Mouse (Mus musculus) embryonic facial prominence, embryonic 10.5 days (tissue): ENCODE results near the gene Uhrf1bp1. TPM values are rescaled to one million over a fixed set of nuclear protein-coding genes. Genes with fewer than 3 reads are reported as not detected.
A peak's percentile ranks its signal among the peaks of the same experiment; 100 is the strongest.

Experiments used
- DNase-seq: peaks from one replicate; pipeline ENCODE4 v3.0.0-alpha.2; 2017; ENCODE audit warnings: low spot score
- H3K27ac ChIP-seq: fragments of 300-500 bp; sonication (generic); replicated peaks from 2 replicates; pipeline ENCODE4 v1.5.1; 2016; ENCODE audit warnings: mild to moderate bottlenecking
- H3K27me3 ChIP-seq: fragments of 300-500 bp; sonication (generic); replicated peaks from 2 replicates; pipeline ENCODE4 v1.6.1; 2016; ENCODE audit warnings: low read depth, mild to moderate bottlenecking; ENCODE audit not compliant: poor library complexity, severe bottlenecking
- H3K36me3 ChIP-seq: fragments of 300-500 bp; sonication (generic); replicated peaks from 2 replicates; pipeline ENCODE4 v1.6.1; 2016; ENCODE audit warnings: mild to moderate bottlenecking, moderate library complexity
- H3K4me1 ChIP-seq: fragments of 300-500 bp; sonication (generic); 2 replicates; pipeline ENCODE4 v1.6.1; 2016
- H3K4me3 ChIP-seq: fragments of 300-500 bp; sonication (generic); 2 replicates; pipeline ENCODE4 v1.5.1; 2016; ENCODE audit warnings: mild to moderate bottlenecking, moderate library complexity
- H3K9me3 ChIP-seq: fragments of 300-500 bp; sonication (generic); 2 replicates; pipeline ENCODE4 v1.6.1; 2016; ENCODE audit warnings: mild to moderate bottlenecking
- WGBS: fragments of 180-500 bp; shearing (Covaris S2); methylation state at CpG from one replicate; pipeline ENCODE4 v1.1.7; 2016; 5-methylcytosine and 5-hydroxymethylcytosine counted together
- polyA plus RNA-seq: library from polyadenylated mRNA; unstranded; fragments of >200 nt; fragmentation: Nextera tagmentation; extraction: Ambion mirVana; gene quantifications from 2 replicates; pipeline ENCODE4 v1.2.1, GENCODE M21; 2016

Gene Uhrf1bp1
- polyA plus RNA-seq, 1 experiment from 2014 or later = 9.5 TPM

DNA sequence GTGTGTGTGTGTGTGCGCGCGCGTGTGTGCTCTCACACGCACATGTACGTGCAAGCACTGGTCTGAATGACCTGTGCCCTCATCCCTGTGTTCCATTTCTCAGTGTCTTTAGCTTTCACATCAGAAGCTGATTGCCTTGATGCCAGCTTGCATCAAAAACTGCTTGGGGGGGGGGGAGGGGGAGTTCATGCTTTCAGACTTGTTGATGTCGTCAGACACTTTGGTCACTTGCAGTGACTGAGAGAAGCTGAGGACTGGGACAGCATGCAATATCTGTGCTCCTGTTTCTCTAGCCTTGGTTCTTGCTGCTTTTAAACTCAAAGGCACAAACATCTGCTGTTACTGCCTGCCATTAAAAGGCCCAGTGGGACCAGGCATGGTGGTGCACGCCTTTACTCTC, 90.1 kb downstream of the Uhrf1bp1 start:
- H3K27ac ChIP-seq = no peak overlapping the region

DNA sequence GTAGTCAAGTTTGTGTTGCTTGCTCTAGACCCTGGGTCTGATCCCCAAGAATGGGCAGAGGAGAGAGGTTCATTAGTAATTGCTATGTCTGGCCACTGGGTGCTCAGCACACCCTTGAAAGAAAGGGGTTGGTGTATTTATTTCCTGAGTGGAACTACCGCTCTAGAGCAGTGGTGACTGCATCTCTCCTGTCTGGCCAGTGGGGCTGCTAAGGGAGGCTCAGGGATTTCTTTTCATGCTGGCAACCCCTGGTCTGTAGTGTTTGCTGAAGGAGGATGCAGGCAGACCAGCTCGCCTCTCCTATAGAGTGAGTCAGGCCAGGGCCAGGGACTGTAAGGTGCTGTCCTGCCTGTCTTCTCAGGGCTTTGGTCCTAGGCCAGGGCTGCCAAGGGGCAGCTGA, 90.9 kb downstream of the Uhrf1bp1 start:
- H3K4me3 ChIP-seq = no peak overlapping the region
- H3K27me3 ChIP-seq = no peaks in the 10 kb centered on the region
- DNase-seq = no peak
- H3K36me3 ChIP-seq = no peaks in the 10 kb centered on the region
- H3K4me1 ChIP-seq = peaks cover 19% of the 10 kb centered on the region
- H3K9me3 ChIP-seq = no peaks in the 10 kb centered on the region
- 73% methylated on average over 2 of the region's 2 CpGs for WGBS
- peak overlapping the region; percentile 1; the same call in 1 of the 2 replicates for H3K27ac ChIP-seq

More for the DNA sequence above, 90.1 kb downstream of the Uhrf1bp1 start:
- WGBS = 89% methylated on average over 8 of the region's 8 CpGs
- Histone ChIP-seq H3K36me3 (no peaks in the 10 kb centered on the region), H3K9me3 (no peaks in the 10 kb centered on the region), H3K4me3 (no peak overlapping the region), H3K27me3 (no peaks in the 10 kb centered on the region), H3K4me1 (peaks cover 22% of the 10 kb centered on the region)
- no peak for DNase-seq

Other genes with a start within 250 kb of the Uhrf1bp1 start
- 85.5 and 87.8 TPM in 2 replicates for gene Nudt3, start 232.9 kb upstream of the Uhrf1bp1 start, polyA plus RNA-seq
- not detected in 2 replicates for gene RPS10-NUDT3, start 221.2 kb upstream of the Uhrf1bp1 start, polyA plus RNA-seq
- 906 and 913 TPM in 2 replicates for gene Rps10, start 219.8 kb upstream of the Uhrf1bp1 start, polyA plus RNA-seq
- gene Pacsin1, start 200.9 kb upstream of the Uhrf1bp1 start, polyA plus RNA-seq = 5.2 and 6.9 TPM in 2 replicates
- gene Spdef, start 127.5 kb upstream of the Uhrf1bp1 start, polyA plus RNA-seq = 0.15 and 0.43 TPM in 2 replicates
- gene D17Wsu92e, start 35.8 kb upstream of the Uhrf1bp1 start, polyA plus RNA-seq = 15.5 and 15.7 TPM in 2 replicates
- 412 and 414 TPM in 2 replicates for gene Snrpc, start 18.3 kb upstream of the Uhrf1bp1 start, polyA plus RNA-seq
- gene Anks1, start 52.9 kb downstream of the Uhrf1bp1 start, polyA plus RNA-seq = 18.0 and 19.4 TPM in 2 replicates
- gene Taf11, start 53.4 kb downstream of the Uhrf1bp1 start, polyA plus RNA-seq = 87.5 and 96.2 TPM in 2 replicates
- 0.54 and 0.83 TPM in 2 replicates for gene Tcp11, start 224.2 kb downstream of the Uhrf1bp1 start, polyA plus RNA-seq